Mouse (Mus musculus) brain, embryonic 14.5 days (tissue): ENCODE measurements around the gene Cdca5.

Source experiments
- CTCF ChIP-seq: fragments of 200-500 bp; IDR thresholded peaks from 2 replicates; pipeline ENCODE4 v1.5.1; 2012; ENCODE audit warnings: inconsistent platforms, mild to moderate bottlenecking, moderate library complexity, borderline replicate concordance; ENCODE audit not compliant: insufficient read depth, insufficient read length; ENCODE audit errors: extremely low read depth
- POLR2A ChIP-seq: fragments of 200-500 bp; IDR thresholded peaks from 2 replicates; pipeline ENCODE4 v1.6.1; 2012; ENCODE audit warnings: mild to moderate bottlenecking, inconsistent platforms, borderline replicate concordance; ENCODE audit not compliant: poor library complexity, insufficient read depth, insufficient read length, severe bottlenecking; ENCODE audit errors: extremely low read depth

DNA sequence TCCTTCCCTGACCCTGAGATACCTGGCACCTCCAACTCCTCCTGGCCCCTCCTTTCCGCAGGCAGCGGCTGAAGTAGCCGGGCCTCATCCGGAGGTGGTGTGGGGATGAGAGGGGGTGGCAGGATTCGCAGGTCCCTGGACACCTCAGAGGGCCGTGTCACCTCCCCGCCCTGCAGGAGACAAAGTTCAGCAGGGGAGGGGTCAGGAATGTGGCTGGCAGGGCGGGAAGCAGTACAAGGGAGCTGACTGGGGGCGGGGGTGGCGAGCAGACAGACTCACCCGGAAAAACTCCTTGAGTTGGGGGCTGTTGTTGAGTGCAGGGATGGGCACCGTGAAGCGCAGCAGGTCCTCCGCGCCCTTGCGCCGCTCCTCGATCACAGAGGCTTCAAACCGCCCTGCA, 37.0 kb downstream of the Cdca5 start:
- TF ChIP-seq CTCF (no peak), POLR2A (no peak)
